Mouse (Mus musculus): ENCODE data around the gene Cyp2c55.

- TF ChIP-seq CTCF (IDR thresholded peaks at IDR 0.05) (no peak), POLR2A (IDR thresholded peaks at IDR 0.05; ENCODE audit: insufficient read depth, low read depth, low read length) (no peak), EP300 (IDR thresholded peaks at IDR 0.05; ENCODE audit: insufficient read depth, low read depth, low read length) (no peak)
These were observed 8.6 kb upstream of the Cyp2c55 start for GRCm38 (mm10) chr19:38998248-38998647.

Measured in heart, adult 2 months (tissue).